20 mouse cellular contexts compared by ENCODE assay signal in the genomic region with DNA sequence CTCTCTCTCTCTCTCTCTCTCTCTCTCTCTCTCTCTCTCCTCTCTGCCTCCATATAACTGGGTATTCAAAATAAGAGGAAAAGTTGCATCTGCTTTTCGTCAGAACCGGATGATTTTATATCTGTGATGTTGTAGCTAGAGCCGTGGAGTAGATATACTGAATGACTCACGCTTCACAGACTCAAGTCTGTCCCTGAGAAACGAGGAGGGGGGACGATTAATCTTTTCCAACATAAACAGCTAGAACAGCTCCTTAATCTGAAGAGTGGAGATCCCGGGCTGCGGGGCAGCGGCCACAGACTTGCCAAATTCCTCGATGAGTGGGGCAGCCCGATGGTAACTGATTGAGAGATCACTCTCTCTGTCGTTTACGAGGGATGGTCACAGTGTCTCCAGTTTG.
DNase-seq lines count a peak whose midpoint lies in the region; ATAC-seq and TF ChIP-seq lines count a peak whose summit lies in the region.
"Had no signal": no experiment of that assay in that cellular context is flagged by ENCODE, and none has a peak within 500 bp of the region (broad histone marks: within the 10 kb centered on the region; RNA-seq: fewer than 3 reads in every experiment).

No protein-coding gene starts in this region.

- no peak overlapping the region for H3K9ac ChIP-seq in heart, embryonic 13.5 days
- no peak overlapping the region for H3K9ac ChIP-seq in lung, embryonic 16.5 days (ENCODE audit: low read length)
- no peak overlapping the region for H3K9ac ChIP-seq in intestine, embryonic 14.5 days (ENCODE audit: low read length)
- H3K9ac ChIP-seq in stomach, postnatal 0 days (ENCODE audit: low read length) = no peak overlapping the region
- H3K9ac ChIP-seq: forebrain, embryonic 13.5 days; limb, embryonic 13.5 days; liver, embryonic 14.5 days had no signal

- peaks cover 18% of the 10 kb centered on the region; the same call in 1 of the 2 replicates for H3K4me1 ChIP-seq in heart, embryonic 13.5 days
- no peaks in the 10 kb centered on the region for H3K4me1 ChIP-seq in lung, embryonic 16.5 days (replicated peaks; ENCODE audit: control insufficient read depth, insufficient read depth, low read length)
- peaks cover 5% of the 10 kb centered on the region for H3K4me1 ChIP-seq in intestine, embryonic 14.5 days (replicated peaks; ENCODE audit: control insufficient read depth, insufficient read depth, low read length)
- H3K4me1 ChIP-seq in stomach, postnatal 0 days (replicated peaks; ENCODE audit: control insufficient read depth, insufficient read depth) = no peaks in the 10 kb centered on the region
- H3K4me1 ChIP-seq: embryonic facial prominence, embryonic 10.5 days; forebrain, embryonic 13.5 days; limb, embryonic 13.5 days; megakaryocyte, embryonic 14.5 days had no signal

- no peak overlapping the region for H3K4me3 ChIP-seq in heart, embryonic 13.5 days
- no peak overlapping the region for H3K4me3 ChIP-seq in lung, embryonic 16.5 days (ENCODE audit: low read length)
- no peak overlapping the region for H3K4me3 ChIP-seq in intestine, embryonic 14.5 days (ENCODE audit: low read depth, low read length)
- no peak overlapping the region for H3K4me3 ChIP-seq in stomach, postnatal 0 days (ENCODE audit: low read depth, low read length)
- H3K4me3 ChIP-seq: embryonic facial prominence, embryonic 10.5 days; forebrain, embryonic 13.5 days; limb, embryonic 13.5 days; megakaryocyte, embryonic 14.5 days had no signal

- no peak for ATAC-seq in heart, embryonic 13.5 days (ENCODE audit: extremely low read depth, insufficient number of reproducible peaks, low FRiP score, low TSS enrichment)
- peak; percentile 76 for ATAC-seq in lung, embryonic 16.5 days (ENCODE audit: low read depth)
- peak; percentile 90 for ATAC-seq in intestine, embryonic 14.5 days (replicated peaks; ENCODE audit: low FRiP score, low TSS enrichment, low read depth)
- ATAC-seq in stomach, postnatal 0 days (ENCODE audit: low FRiP score, low TSS enrichment) = peak; percentile 78; the same call in 1 of the 2 replicates
- ATAC-seq: activated CD4-positive, CD25-positive, alpha-beta regulatory T cell, adult 4 months; forebrain, embryonic 13.5 days; inflammation-experienced regulatory T-cells, adult 6 months; midbrain, embryonic 16.5 days had no signal

- peaks cover 6% of the 10 kb centered on the region; the same call in 1 of the 2 replicates for H3K9me3 ChIP-seq in heart, embryonic 13.5 days
- H3K9me3 ChIP-seq in lung, embryonic 16.5 days (ENCODE audit: control insufficient read depth, low read length) = no peaks in the 10 kb centered on the region
- no peaks in the 10 kb centered on the region for H3K9me3 ChIP-seq in intestine, embryonic 14.5 days (ENCODE audit: control insufficient read depth, low read length)
- no peaks in the 10 kb centered on the region for H3K9me3 ChIP-seq in stomach, postnatal 0 days (ENCODE audit: control insufficient read depth, low read length)
- H3K9me3 ChIP-seq: embryonic facial prominence, embryonic 10.5 days; forebrain, embryonic 13.5 days had no signal

- TF ChIP-seq CTCF in stomach, postnatal 0 days (IDR thresholded peaks at IDR 0.05; ENCODE audit: low read depth) = no peak

- WGBS in heart, embryonic 13.5 days = 26% methylated on average over 13 of the region's 13 CpGs
- 31% methylated on average over 13 of the region's 13 CpGs for WGBS in lung, embryonic 16.5 days
- 24% methylated on average over 13 of the region's 13 CpGs for WGBS in intestine, embryonic 14.5 days
- 34% methylated on average over 13 of the region's 13 CpGs for WGBS in stomach, postnatal 0 days

- H3K36me3 ChIP-seq in heart, embryonic 13.5 days = no peaks in the 10 kb centered on the region
- no peaks in the 10 kb centered on the region for H3K36me3 ChIP-seq in lung, embryonic 16.5 days (ENCODE audit: control insufficient read depth, insufficient read depth, low read length)
- H3K36me3 ChIP-seq in intestine, embryonic 14.5 days (ENCODE audit: control insufficient read depth, insufficient read depth, low read length) = no peaks in the 10 kb centered on the region
- no peaks in the 10 kb centered on the region for H3K36me3 ChIP-seq in stomach, postnatal 0 days (ENCODE audit: control insufficient read depth, insufficient read depth, low read length)
- H3K36me3 ChIP-seq: embryonic facial prominence, embryonic 10.5 days; limb, embryonic 13.5 days had no signal

- peak overlapping the region; percentile 56 for H3K27ac ChIP-seq in heart, embryonic 13.5 days (replicated peaks)
- H3K27ac ChIP-seq in lung, embryonic 16.5 days (ENCODE audit: low read length) = no peak overlapping the region
- peak overlapping the region; percentile 75 for H3K27ac ChIP-seq in intestine, embryonic 14.5 days (ENCODE audit: low read depth)
- no peak overlapping the region for H3K27ac ChIP-seq in stomach, postnatal 0 days (replicated peaks)
- H3K27ac ChIP-seq: embryonic facial prominence, embryonic 10.5 days; forebrain, embryonic 13.5 days; limb, embryonic 13.5 days; liver, embryonic 14.5 days had no signal

- DNase-seq in heart, adult 8-10 months (ENCODE audit: low spot score) = no peak
- DNase-seq in lung, postnatal 14 days = no peak
- no peak for DNase-seq in intestine, embryonic 14.5 days (ENCODE audit: low spot score)
- DNase-seq in stomach, postnatal 0 days (ENCODE audit: low spot score) = no peak
- DNase-seq in T-cell, adult 2 months (ENCODE audit: low spot score) = no peak
- DNase-seq: B cell, adult 2 months; cerebellum, adult 18-20 months; gastrocnemius, postnatal 36 days; kidney, postnatal 36 days; thymus, postnatal 4 days had no signal

- TF ChIP-seq EP300 in stomach, postnatal 0 days (optimal IDR thresholded peaks at IDR 0.05) = no peak

- H3K27me3 ChIP-seq in heart, embryonic 13.5 days (replicated peaks) = no peaks in the 10 kb centered on the region; the same call in 1 of the 2 replicates
- H3K27me3 ChIP-seq in lung, embryonic 16.5 days (ENCODE audit: control insufficient read depth, insufficient read depth, low read depth, low read length) = no peaks in the 10 kb centered on the region
- H3K27me3 ChIP-seq in intestine, embryonic 14.5 days (replicated peaks; ENCODE audit: control insufficient read depth, insufficient read depth, low read length) = no peaks in the 10 kb centered on the region
- no peaks in the 10 kb centered on the region for H3K27me3 ChIP-seq in stomach, postnatal 0 days (ENCODE audit: control insufficient read depth, insufficient read depth, low read length)
- H3K27me3 ChIP-seq: forebrain, embryonic 13.5 days; limb, embryonic 13.5 days had no signal

- H3K4me2 ChIP-seq in heart, embryonic 13.5 days = no peak overlapping the region
- H3K4me2 ChIP-seq in lung, embryonic 16.5 days (ENCODE audit: low read depth, low read length) = no peak overlapping the region
- H3K4me2 ChIP-seq in intestine, embryonic 14.5 days (ENCODE audit: low read length) = no peak overlapping the region
- H3K4me2 ChIP-seq in stomach, postnatal 0 days (replicated peaks; ENCODE audit: low read depth) = no peak overlapping the region
- H3K4me2 ChIP-seq: forebrain, embryonic 13.5 days; limb, embryonic 13.5 days had no signal

Comparison
In these comparisons a context has a peak if more than half of its experiments do, and no peak if none do; other contexts are left out.
1. H3K27ac ChIP-seq: peak in heart, embryonic 13.5 days (single experiment) and intestine, embryonic 14.5 days (single experiment); none in lung, embryonic 16.5 days (single experiment) and stomach, postnatal 0 days (single experiment).